Mouse (Mus musculus) v-Abl transformed pro-B cells (cell line): Measurements from ENCODE around the gene Tekt1.

ENCODE experiments used
- in situ Hi-C, 2 experiments: fragments of 400-800 bp; cut with MboI; formaldehyde crosslinking; loops; one replicate each; pipeline ENCODE4 v1.15.1; 2025; ENCODE audit not compliant: unreplicated experiment in 2 of 2

Tekt1 gene

GRCm38 (mm10) chr11:72391181-72391580, 28.9 kb upstream of the Tekt1 start:
- in situ Hi-C loops: no loop called here

- in situ Hi-C loops: no loop called here
Measured at GRCm38 (mm10) chr11:72389407-72390142, 27.3 kb upstream of the Tekt1 start.

- in situ Hi-C loops: no loop called here
Measured at GRCm38 (mm10) chr11:72388113-72388529, 25.9 kb upstream of the Tekt1 start.

- in situ Hi-C loops: no loop called here
Measured at GRCm38 (mm10) chr11:72379351-72379750, 17.1 kb upstream of the Tekt1 start.

- in situ Hi-C loops: no loop called here
Measured at GRCm38 (mm10) chr11:72378222-72378621, 16.0 kb upstream of the Tekt1 start.

- in situ Hi-C loops: no loop called here
Measured at GRCm38 (mm10) chr11:72376562-72376961, 14.3 kb upstream of the Tekt1 start.

- in situ Hi-C loops: loop anchor here in 1 of 2 experiments (25.0 kb wide), 1 partner anchor 1992 kb away; the partner anchor contains the start of genes Olfr411 and Olfr412
Measured at GRCm38 (mm10) chr11:72369904-72370672, 7.8 kb upstream of the Tekt1 start.

- in situ Hi-C loops: loop anchor here in 1 of 2 experiments (25.0 kb wide), 1 partner anchor 1994 kb away; the partner anchor contains the start of genes Olfr411 and Olfr412
Measured at GRCm38 (mm10) chr11:72367934-72368674, 5.9 kb upstream of the Tekt1 start.

GRCm38 (mm10) chr11:72366126-72366525, 3.9 kb upstream of the Tekt1 start:
- in situ Hi-C loops: loop anchor here in 1 of 2 experiments (25.0 kb wide), 1 partner anchor 1996 kb away; the partner anchor contains the start of genes Olfr411 and Olfr412

GRCm38 (mm10) chr11:72364526-72364925, 2.3 kb upstream of the Tekt1 start:
- in situ Hi-C loops: loop anchor here in 1 of 2 experiments (25.0 kb wide), 1 partner anchor 1998 kb away; the partner anchor contains the start of genes Olfr411 and Olfr412

- in situ Hi-C loops: loop anchor here in 1 of 2 experiments (25.0 kb wide), 1 partner anchor 1999 kb away; the partner anchor contains the start of genes Olfr411 and Olfr412
Measured at GRCm38 (mm10) chr11:72363523-72364240, 1.4 kb upstream of the Tekt1 start.

- in situ Hi-C loops: loop anchor here in 1 of 2 experiments (25.0 kb wide), 1 partner anchor 2001 kb away; the partner anchor contains the start of genes Olfr411 and Olfr412
Measured at GRCm38 (mm10) chr11:72361385-72362346, 576 bp downstream of the Tekt1 start.

- in situ Hi-C loops: loop anchor here (5.0 to 25.0 kb wide), 4 partner anchors 72 to 2007 kb away; partner anchors contain the start of genes Olfr411 (in 1 of the 2) and Olfr412 (in 1 of the 2)
Measured at GRCm38 (mm10) chr11:72354971-72355728, 7.1 kb downstream of the Tekt1 start.

- in situ Hi-C loops: loop anchor here (5.0 to 25.0 kb wide), 3 partner anchors 74 to 2009 kb away; partner anchors contain the start of genes Olfr411 (in 1 of the 2) and Olfr412 (in 1 of the 2)
Measured at GRCm38 (mm10) chr11:72353186-72353585, 9.1 kb downstream of the Tekt1 start.

GRCm38 (mm10) chr11:72352272-72352671, 10.0 kb downstream of the Tekt1 start:
- in situ Hi-C loops: loop anchor here (5.0 to 25.0 kb wide), 3 partner anchors 75 to 2010 kb away; partner anchors contain the start of genes Olfr411 (in 1 of the 2) and Olfr412 (in 1 of the 2)

GRCm38 (mm10) chr11:72349652-72350051, 12.6 kb downstream of the Tekt1 start:
- in situ Hi-C loops: loop anchor here (5.0 to 25.0 kb wide), 6 partner anchors 78 to 2013 kb away; partner anchors contain the start of genes Camkk1 (in 1 of the 2), Olfr411 (in 1 of the 2) and Olfr412 (in 1 of the 2)

- in situ Hi-C loops: loop anchor here in 1 of 2 experiments (10.0 to 25.0 kb wide), 3 partner anchors 396 to 1014 kb away; partner anchors contain the start of gene Camkk1
Measured at GRCm38 (mm10) chr11:72349016-72349415, 13.2 kb downstream of the Tekt1 start.
